Mouse (Mus musculus) fibroblast of lung, adult 2 months (primary cell): ENCODE measurements at regions not wholly inside any gene's neighbourhood (a gene's known extent, or its start where the extent isn't known, plus 50 kb on each side); places are given as distances from the start of the nearest gene placed in this dataset.
A peak's percentile ranks its signal among the peaks of the same experiment; 100 is the strongest.

Experiments
- DNase-seq: peaks from one replicate; pipeline ENCODE4 v3.0.0-alpha.2; 2011; ENCODE audit warnings: low read depth

DNA sequence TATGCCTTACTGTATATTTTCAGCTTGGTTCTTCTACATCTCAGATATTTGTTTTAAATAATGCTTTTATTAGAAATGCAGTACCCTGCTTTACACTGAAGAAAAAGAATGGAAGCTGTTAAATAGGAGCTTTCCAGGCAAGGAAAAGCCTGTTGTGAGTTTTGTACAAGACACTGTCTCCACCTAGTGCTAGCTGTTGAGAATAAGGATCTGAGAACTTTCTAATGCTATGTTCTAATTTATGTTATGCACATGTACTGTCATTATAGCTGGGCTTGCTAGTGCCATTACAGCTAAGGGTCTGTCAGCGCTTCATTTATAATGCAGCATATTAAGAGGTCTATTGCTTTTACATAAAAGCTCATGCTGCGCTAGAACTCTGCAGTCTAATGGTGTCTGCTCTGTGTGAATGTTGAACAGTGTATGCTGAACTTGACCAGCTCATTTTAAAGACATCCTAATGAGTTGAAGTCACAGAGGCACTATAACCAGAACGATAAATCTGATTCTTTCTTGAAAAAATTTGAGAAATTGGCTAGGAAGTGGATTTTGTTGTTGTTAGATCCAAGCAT is 315.4 kb upstream of the Dnajc24 start:
- no peak for DNase-seq

DNA sequence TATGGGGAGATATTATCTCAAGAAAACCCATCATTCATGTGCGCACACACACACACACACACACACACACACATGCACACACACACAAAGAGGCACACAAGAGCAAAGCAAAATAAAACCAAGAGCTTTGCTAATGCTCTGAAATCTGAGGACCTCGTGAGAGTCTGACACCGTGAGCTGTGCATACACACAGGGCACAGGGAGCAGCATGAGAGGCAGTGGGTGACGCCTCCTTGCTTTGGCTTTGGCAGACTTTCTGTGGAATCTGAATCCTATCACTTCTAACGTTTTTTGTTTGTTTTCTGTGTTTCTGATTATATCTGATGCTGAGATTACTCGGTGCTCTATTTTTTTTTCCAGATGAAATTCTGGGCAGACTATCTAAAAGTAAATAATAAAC is 343.4 kb upstream of the Dnajc24 start:
- no peak for DNase-seq

DNA sequence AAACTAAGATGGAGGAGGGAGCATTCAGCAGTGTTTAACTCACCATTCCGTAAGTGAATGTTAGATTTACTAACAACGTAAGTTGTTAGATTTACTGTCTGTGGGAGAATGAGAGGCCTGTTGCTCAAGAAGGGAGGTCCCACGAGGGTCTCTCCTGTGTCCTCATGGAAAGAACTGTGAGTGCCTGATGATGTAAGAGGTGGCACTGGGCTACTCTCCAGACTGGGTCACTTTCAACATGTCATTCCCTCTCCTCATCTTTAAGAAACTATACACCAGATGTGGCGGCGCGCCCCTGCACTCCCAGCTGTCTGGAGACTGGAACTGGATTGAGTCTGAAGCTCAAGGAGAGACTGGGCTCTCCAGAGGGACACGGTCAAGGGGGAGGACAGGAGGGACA is 343.9 kb upstream of the Dnajc24 start:
- DNase-seq = no peak

DNA sequence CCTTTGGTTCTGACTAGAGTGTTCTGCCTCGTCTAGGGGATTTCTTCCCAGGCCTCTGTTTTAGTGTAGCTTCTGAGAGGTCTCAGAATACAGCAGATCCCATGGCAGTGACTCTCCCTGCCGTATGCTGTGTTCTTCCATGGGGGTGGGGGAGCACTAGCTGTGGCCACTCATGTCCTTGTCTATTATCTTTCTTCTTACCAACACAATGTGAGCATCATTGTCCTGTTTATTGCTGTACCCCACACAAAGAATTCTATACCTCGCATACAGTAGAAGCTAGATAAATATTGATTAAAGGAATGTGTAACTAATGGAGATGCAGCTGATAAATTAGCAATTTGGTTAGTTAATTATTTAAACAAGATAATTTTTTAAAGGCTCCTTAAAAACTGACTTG is 337.5 kb upstream of the Mpped2 start:
- no peak for DNase-seq

DNA sequence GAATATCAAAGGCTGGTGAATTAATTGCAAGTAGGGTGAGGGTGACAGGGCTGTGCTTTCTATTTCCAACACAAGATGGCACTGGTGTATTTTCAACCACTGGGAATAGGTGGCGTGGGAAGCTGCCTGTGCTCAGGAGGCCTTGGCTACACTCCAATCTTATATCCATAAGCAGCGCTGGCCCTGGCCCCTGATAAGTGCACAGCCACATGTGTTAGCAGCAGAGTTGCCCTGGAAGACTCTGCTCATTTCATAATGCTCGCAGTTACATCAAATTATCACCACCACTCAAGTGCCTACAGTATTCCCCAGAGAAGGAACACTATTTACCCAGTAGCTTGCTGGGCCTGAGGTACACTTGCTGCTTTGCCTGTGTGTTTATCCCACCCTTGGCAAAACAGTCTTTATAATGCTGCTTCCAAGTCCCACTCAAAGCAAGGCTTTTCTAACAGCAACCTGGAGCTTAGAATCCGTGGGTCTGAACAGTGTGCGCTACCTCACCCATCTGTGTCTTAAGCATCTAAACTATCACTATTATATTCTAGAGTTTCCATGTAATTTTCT is 337.0 kb upstream of the Mpped2 start:
- DNase-seq = peak; percentile 22

DNA sequence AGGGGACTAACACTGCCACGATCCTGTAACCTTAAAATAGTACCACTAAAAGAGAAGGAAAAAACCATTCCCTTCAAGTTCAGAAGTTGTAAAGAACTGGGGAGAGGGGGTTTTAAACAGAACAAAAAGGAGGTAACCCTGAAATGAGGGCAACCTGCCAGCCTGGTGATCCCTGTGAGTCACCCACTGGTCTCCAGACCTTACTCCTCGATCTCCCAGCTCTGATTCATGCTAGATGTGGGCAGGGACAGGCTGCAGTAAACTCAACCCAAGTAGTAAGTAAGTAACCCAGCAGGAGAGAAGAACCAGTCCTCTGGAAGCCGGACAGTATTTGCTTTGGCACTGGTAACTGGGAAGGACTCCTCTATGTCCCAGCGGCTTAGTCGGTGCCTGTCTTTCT is 324.4 kb upstream of the Mpped2 start:
- DNase-seq = peak; percentile 29

DNA sequence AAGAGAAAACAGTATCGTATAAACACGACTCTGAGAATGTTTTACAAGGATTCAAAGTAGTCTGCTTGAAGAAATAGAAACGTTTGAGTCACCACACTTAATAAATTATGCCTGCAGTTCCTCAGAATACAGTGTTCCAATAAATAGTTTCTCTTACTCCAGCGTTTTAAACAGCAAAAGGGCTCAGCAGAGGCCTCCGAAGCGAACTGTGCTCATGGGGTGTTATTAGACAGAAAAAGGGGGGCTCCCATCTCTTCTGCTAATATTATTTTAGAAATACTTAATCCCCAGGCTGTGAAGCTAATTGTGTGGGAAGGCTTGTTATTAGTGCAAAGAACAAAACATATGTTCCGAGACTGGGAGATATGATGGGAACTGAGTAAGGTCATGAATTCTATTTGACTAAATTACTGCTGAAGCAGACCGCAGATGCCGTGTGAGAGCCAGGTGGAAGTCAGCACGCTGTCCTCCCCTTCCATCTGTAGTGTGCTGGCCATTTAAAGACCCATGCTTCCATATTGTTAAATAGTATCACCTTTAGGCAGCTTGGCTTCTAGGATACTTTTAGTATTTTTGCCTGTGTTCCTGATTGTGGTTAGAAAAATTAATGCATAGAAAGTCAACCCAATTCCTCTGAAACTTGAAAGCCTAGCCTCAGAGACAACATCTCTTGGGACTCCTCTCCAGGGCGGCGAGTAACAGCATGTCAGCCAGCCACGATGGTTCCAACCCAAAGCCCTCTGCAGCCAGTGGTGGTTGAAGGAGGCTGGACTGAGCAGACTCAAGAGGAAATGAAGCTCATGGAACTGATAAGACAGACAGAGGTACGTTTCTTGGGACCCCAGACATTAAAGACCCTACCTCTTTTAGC is 309.4 kb upstream of the Mpped2 start:
- DNase-seq = no peak

DNA sequence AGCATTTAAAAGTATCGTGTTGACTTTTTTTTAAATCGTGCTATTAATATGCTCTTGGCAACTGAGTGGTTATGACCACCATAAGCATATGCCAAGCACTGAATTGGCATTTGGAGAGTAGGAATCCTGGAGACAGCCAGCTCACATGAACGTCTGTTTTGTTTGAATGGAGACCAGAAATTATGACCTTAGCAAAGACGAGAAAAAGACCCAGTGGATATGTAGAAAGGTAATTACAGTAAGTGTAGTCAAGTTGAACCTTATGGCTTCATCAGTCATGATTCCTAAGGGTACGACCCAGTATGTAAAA is 308.8 kb upstream of the Mpped2 start:
- no peak for DNase-seq

DNA sequence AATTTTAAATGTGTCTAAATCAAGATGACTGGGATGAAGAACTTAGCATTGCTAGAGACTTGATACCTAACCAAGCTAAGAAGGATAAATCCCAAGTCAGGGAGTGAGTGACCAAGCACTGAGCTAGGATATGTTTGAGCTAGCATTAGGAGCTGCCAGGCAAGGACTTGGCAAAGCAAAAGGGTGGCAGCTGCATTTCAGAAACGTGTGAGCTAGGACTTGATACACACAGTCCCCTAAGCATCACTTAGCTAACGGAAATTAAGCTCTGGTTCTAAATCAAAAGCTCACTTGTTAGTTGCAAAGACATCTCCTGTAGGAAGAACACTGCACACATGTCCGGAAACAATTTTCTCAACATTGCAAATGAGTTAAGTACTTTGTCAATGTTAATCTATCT is 308.2 kb upstream of the Mpped2 start:
- no peak for DNase-seq

DNA sequence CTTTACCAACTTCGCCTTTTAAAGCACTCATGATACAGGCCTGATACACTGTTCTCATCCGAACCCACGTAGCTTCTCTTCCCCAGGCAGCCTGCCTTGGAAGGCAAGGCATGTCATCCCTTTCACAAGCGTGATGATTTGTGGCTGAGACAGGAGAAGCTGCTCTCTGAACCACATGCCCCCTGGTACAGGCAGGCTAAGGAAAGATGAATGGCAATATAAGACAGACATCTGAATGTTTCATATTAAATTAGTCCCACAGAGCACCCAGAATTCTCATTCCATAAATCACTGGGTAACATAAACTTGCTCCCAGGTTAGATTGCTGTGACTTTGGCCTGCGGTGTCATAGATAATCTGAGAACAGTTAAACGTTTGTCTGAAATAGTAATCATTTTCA is 280.9 kb upstream of the Mpped2 start:
- DNase-seq = no peak

DNA sequence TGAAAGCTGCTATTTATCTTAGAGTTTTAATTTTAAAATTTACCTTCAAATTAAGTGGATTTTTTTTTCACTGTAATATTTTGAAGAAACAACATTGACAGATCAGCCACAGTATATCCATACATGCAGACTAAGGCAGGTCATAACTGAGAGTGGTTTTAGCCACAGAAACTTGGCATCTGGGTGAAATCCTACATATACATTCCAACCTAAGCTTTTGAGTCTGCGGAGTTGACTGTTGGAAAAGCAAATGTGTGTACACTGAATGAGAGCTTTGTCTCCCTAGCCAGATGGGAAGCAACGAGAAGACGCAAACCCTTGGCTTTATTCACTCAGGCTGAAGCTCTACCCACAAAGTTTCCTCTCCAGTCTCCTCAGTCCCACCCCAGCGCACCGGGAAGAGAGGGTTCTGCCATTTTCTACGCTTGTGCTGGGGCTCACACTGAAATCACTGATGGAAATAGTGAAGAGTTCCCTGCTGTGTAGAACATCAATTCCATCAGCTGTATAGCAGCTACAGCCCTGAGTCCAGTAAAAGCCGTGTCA is 277.5 kb upstream of the Mpped2 start:
- no peak for DNase-seq

DNA sequence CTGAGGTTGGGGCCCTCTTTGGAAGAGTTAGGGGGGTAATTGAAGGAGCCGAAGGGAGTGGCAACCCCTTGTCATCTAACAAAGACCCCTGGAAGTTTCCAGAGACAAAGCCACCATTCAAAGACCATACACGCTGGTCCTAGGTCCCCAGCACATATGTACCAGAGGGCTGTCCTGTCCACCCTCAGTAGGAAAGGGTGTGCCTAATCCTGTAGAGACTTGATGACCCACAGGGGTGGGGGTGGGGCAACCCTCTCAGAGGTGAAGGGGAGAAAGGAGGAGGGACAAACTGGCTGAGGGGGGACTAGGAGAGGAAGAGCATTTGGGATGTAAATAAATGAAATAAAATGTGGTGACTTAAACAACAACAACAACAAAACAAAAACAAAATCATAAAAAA is 274.9 kb upstream of the Mpped2 start:
- DNase-seq = no peak

DNA sequence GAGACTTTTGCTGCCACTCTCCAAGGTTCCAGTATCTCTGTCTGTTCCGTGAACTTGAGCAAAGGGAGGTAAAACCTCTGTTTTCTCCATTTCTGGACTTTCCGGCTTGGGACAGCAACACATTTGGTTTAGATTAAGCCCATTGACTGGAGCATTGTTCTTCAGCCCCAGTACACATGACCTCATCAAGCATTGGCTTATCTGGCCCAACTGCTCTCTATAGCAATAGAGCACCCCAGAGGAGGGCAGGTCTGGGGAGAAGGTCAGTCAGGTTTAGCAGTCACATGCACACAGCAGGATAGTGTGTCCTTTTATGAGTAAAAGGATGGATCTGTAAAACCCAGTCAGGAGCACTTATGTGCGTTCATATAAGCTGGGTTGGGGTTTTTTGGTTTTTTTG is 268.1 kb upstream of the Mpped2 start:
- DNase-seq = peak; percentile 7

DNA sequence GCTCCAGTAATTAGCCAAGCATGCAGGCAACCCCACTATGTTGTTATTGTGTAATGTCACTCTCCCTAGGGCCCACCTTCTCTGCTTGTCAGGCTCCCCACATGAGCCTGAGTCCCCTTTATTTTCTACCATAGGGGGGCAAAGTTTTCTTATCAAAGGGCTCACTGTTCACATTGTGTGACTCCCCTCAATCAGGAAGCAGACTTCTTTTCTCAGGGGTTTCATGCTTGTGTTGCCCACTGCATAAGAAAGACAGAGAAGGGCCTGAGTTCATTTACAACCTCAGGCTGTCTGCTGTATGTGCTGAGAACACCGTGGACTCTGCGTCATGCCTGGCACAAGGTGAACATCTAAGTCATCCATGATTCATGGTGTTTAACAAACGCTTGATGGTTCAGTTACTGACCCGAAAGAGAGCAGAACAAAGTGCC is 267.6 kb upstream of the Mpped2 start:
- peak; percentile 8 for DNase-seq

DNA sequence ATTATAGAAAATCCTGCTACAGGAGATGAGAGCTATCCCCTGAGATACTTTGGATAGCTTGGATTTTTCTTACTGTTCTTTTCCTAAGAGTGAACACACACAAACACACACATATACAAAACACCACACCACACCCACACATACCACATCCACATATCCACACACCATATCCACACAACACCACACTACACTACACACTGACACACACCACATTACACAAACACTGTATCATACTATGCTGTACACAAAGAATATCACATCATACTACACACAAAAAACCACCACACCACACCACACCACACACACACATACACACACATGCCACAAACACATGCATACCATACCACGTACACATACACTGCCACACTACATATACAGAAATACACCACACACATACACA is 267.1 kb upstream of the Mpped2 start:
- DNase-seq = no peak

DNA sequence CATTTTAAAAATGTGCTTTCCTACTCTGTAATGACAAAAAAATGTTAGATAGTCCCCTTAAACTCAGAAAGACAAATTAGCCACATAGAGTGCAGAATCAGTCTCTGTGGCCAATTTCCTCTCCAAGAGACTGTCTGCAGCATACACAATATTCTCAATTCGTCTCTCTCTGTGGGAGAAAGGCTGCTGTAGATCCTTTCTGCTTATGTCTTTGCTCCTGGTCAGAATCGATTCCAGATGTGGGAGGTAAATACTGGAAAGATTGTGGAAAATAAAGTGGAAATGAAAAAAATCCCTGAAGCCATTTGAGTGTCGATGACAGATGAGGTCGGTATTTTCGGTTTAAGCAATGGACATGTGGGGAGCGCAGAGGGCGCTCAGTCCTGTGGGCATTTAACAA is 265.8 kb upstream of the Mpped2 start:
- peak; percentile 7 for DNase-seq

DNA sequence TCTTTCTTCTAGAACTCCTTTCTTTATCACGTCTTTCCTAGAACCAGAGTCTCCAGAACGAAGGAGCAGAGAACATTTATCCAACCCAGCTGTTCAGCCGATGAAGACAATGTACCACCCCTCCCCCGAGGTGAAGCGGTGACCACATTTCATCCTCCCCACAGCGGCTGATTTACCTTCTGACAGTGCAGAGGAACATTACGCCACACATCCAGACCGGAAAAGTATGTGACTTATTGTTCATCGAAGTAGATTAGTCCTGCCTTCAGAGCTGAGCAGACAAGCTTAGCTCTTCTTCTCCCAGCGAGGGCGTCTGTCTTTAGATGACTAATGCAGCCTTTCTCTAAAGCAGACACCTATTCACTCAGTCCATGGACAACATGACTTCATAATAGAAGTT is 264.2 kb upstream of the Mpped2 start:
- DNase-seq = no peak

DNA sequence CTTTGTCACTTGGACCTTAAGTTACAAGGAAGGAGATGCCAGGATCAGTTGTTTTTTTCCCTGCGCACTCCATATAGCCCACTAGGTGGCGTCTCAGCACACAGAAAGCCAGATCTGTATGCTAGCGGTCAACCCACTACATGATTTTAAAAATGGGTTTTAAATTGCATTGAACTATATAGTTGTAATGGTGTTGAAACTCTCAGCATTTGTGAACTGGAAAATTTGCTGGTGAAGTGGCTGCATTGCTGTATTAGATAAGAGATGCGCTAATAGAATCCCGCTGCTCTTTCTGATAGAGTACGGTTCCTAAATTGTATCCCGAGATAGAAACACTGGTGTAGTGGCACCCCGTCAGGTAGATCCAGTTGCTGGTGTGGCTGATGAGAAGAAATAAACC is 261.9 kb upstream of the Mpped2 start:
- DNase-seq = peak; percentile 23

DNA sequence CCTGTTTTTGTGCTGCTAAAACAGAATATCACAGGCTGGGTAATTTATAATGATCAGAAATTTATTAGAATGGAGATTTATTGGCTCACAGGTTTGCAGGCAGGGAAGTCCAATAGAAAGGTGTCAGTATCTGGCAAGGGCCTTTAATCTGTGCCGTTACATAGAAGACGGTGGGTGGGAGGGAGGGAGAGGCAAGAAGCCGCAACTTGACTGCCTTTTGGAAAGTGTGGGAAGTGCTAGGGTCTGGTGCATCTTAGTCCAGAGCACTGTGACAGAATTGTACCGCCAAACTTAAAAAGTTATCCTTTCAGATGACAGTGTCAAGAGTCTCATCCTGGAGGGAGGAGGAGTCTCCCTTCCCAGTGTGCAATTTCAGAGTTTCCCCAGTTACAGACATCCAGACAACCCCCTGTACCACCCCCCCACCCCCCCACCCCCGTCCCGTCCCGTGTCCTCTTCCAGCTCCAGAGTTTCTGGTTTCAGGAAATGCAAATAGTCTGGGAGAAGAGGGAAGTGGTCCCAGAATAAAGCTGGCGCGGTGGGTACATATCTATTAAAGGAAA is 261.4 kb upstream of the Mpped2 start:
- no peak for DNase-seq

DNA sequence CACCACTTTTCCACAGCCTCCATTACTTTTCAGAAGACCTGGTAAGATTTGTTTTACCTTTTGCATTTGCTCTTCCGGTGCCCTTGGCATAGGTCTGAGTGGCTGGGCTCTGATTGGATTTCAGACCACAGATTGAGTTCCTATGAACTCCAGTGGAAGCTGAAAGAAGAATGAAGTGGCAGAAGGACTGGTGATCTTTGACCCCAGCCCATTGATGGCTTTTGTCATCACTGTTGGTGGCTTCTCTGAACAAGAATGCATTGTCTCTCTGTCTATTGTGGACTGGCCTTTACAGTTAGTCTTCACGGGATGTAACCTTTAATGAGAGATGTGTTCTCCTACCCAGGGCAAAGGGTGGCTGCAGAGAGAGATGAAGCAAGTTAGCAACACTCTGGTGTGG is 256.9 kb upstream of the Mpped2 start:
- no peak for DNase-seq

DNA sequence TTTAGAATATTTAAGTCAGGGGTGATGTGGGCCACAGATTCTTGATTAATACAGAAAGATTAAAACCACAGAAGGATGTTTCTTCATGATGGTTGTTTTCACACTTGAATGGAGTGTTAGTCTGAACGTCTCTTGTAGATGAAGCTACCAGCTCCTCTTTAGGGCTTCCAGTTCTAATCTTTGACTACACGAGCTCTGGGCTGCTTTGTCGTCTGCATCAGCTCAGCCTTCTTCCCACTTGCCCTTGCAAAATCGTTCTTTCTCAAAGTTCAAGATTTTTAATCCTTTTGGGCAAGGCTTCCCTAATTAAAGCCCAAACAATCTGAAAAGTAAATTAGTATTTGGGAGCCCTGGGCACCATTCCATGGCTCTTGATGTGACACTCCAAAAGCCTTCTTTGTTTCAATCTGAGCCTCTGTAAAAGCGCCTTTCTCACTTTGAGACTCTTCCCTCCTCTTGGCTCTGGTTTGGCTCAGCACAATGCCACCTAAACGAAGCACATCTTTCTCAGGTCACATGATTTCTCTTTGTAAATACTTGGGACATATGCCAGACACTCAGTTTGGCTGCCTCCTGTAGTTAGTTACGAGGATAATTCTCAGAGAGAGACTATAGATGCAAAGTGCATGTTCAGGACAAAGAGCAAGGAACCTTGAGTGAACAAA is 238.6 kb upstream of the Mpped2 start:
- DNase-seq = no peak

DNA sequence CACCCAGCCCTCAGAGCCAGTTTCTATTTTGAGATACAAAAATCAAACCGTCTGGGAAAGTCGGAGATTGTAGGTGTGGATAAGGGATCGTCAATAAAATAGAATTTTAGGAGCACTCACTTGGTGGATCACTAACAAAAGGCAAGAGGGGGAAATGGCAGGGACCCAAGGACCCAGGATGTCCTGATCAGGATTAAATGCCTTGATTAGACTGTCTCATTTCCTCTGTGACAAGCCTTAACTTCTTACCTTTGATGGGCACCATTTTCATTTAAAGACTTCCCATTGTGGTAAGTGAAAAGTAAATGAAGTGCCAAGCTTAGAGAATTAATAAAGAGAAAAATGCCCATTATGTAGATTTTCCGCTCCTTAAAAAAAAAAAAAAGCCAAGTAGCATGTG is 238.0 kb upstream of the Mpped2 start:
- DNase-seq = no peak

DNA sequence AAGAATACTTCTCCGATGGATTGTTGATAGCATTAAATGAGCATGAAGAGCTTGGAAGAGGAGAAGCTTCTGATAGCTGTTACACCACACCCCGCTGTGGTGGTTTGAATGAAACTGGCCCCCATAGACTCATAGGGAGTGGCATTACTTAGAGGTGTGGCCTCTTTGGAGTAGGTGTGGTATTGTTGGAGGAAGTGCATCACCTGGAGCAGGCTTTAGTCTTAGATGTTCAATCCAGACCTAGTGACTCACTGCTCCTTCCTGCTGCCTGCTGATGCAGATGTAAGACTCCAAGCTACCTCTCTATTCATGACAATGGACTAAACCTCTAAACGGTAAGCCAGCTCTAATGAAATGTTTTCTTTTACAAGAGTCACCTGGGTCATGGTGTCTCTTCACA is 237.1 kb upstream of the Mpped2 start:
- no peak for DNase-seq
